Mouse (Mus musculus): ENCODE results near the gene Pcsk6. TPM values are rescaled to one million over a fixed set of nuclear protein-coding genes. Genes with fewer than 3 reads are reported as not detected.

The Pcsk6 gene
- polyA plus RNA-seq, 1 experiment = not detected

DNA sequence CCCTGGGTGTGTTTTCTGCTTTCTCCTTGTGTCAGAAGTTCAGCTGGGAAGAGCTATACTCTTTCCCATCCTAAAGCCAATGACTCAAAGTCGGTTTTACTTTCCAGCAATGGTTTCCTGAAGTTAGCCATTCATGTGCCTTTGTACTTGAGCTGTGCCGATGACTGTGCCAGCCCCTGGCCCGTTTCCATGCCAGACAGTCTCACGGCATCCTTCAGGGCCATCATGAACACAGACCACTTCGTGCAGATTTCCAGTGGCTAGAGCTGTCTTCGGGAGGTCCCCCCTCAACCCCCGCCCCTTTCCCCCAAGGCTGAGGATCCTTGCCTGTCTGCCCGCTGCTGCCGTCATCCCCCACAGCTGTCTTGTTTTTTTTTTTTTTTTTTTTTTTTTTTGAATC is 17.8 kb downstream of the Pcsk6 start:
- no peak overlapping the region for H3K27ac ChIP-seq (ENCODE audit: insufficient read depth, low read depth, low read length)
- H3K4me3 ChIP-seq (ENCODE audit: insufficient read depth, low read length) = no peak overlapping the region
- no peak for TF ChIP-seq CTCF (IDR thresholded peaks at IDR 0.05; ENCODE audit: low read depth, low read length)
- TF ChIP-seq POLR2A (IDR thresholded peaks at IDR 0.05; ENCODE audit: borderline replicate concordance, low read depth, low read length) = no peak
- peaks cover 2% of the 10 kb centered on the region; the same call in 1 of the 2 replicates for H3K4me1 ChIP-seq (ENCODE audit: control insufficient read depth, insufficient read depth, low read length)

GRCm38 (mm10) chr7:65880666-65881289 is 19.2 kb downstream of the Pcsk6 start:
- no peak overlapping the region for H3K27ac ChIP-seq (ENCODE audit: insufficient read depth, low read depth, low read length)
- no peak overlapping the region for H3K4me3 ChIP-seq (ENCODE audit: insufficient read depth, low read length)
- no peak for TF ChIP-seq CTCF (IDR thresholded peaks at IDR 0.05; ENCODE audit: low read depth, low read length)
- TF ChIP-seq POLR2A (IDR thresholded peaks at IDR 0.05; ENCODE audit: borderline replicate concordance, low read depth, low read length) = no peak
- peaks cover 2% of the 10 kb centered on the region; the same call in 1 of the 2 replicates for H3K4me1 ChIP-seq (ENCODE audit: control insufficient read depth, insufficient read depth, low read length)

DNA sequence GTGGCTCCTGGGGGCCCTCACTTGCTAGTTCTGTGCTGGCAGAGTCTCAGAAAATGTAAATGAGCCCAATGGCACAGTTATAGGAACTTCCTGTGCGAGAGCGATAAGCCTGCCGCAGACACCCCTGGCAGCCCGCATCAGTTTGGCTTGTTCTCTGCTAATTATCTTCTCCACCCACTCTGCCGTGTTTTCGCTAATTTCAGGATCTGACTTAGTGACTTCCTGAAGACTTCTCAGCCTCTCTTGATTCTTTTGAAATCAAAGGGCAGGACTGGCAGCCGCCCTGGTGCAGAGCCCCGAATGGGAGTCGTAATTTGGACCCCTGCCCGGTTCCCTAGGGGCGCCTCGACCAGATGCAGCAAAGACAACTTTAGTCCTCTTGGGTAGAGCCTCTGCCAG is 19.8 kb downstream of the Pcsk6 start:
- TF ChIP-seq POLR2A (IDR thresholded peaks at IDR 0.05; ENCODE audit: borderline replicate concordance, low read depth, low read length) = no peak
- TF ChIP-seq CTCF (IDR thresholded peaks at IDR 0.05; ENCODE audit: low read depth, low read length) = no peak
- H3K27ac ChIP-seq (ENCODE audit: insufficient read depth, low read depth, low read length) = no peak overlapping the region
- H3K4me1 ChIP-seq (ENCODE audit: control insufficient read depth, insufficient read depth, low read length) = peaks cover 2% of the 10 kb centered on the region; the same call in 1 of the 2 replicates
- H3K4me3 ChIP-seq (ENCODE audit: insufficient read depth, low read length) = no peak overlapping the region

DNA sequence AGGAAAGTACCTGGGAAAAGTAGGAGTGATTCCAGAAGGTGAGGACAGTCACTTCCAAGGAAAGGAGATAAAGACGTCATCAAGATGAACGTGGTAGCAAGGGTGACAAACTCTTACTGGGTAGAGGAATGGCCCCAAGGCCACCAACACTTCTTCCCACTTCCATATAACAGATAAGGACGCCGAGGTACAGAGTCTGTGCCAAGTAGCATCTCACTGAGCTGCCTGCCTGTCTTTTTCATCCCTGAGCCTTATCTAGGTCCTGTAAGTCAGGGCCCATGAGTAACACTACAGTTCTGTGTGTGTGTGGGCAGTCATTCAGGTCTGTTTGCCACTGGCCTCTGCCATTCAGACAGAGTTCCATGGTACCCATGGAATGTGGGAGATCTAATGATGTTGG is 23.4 kb downstream of the Pcsk6 start:
- Histone ChIP-seq H3K4me1 (ENCODE audit: control insufficient read depth, insufficient read depth, low read length) (no peaks in the 10 kb centered on the region), H3K27ac (ENCODE audit: insufficient read depth, low read depth, low read length) (no peak overlapping the region), H3K4me3 (ENCODE audit: insufficient read depth, low read length) (no peak overlapping the region)
- TF ChIP-seq POLR2A (IDR thresholded peaks at IDR 0.05; ENCODE audit: borderline replicate concordance, low read depth, low read length) = no peak
- no peak for TF ChIP-seq CTCF (IDR thresholded peaks at IDR 0.05; ENCODE audit: low read depth, low read length)

DNA sequence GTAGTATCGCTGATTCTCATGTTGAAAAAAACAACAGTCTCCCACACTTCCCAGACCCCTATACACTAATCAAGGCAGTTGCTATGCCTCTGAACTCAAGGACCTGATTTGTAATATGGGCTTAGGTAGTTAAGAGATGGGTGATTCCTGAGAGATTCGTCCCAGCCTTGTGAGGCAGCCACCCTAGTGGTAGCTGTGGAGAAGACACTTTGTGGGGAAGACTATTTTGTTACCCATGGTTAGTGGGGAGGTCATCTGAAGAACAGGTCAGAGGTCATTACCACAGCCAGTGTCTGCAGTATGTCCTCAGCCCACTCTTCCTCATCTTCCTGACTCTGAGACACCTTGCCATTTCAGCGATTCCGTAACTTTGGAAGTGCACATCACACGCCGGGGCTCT is 24.3 kb downstream of the Pcsk6 start:
- Histone ChIP-seq H3K4me1 (ENCODE audit: control insufficient read depth, insufficient read depth, low read length) (no peaks in the 10 kb centered on the region), H3K4me3 (ENCODE audit: insufficient read depth, low read length) (no peak overlapping the region), H3K27ac (ENCODE audit: insufficient read depth, low read depth, low read length) (no peak overlapping the region)
- no peak for TF ChIP-seq CTCF (IDR thresholded peaks at IDR 0.05; ENCODE audit: low read depth, low read length)
- no peak for TF ChIP-seq POLR2A (IDR thresholded peaks at IDR 0.05; ENCODE audit: borderline replicate concordance, low read depth, low read length)

GRCm38 (mm10) chr7:65891831-65892230 is 30.3 kb downstream of the Pcsk6 start:
- Histone ChIP-seq H3K4me3 (ENCODE audit: insufficient read depth, low read length) (no peak overlapping the region), H3K4me1 (ENCODE audit: control insufficient read depth, insufficient read depth, low read length) (no peaks in the 10 kb centered on the region), H3K27ac (ENCODE audit: insufficient read depth, low read depth, low read length) (no peak overlapping the region)
- no peak for TF ChIP-seq POLR2A (IDR thresholded peaks at IDR 0.05; ENCODE audit: borderline replicate concordance, low read depth, low read length)

DNA sequence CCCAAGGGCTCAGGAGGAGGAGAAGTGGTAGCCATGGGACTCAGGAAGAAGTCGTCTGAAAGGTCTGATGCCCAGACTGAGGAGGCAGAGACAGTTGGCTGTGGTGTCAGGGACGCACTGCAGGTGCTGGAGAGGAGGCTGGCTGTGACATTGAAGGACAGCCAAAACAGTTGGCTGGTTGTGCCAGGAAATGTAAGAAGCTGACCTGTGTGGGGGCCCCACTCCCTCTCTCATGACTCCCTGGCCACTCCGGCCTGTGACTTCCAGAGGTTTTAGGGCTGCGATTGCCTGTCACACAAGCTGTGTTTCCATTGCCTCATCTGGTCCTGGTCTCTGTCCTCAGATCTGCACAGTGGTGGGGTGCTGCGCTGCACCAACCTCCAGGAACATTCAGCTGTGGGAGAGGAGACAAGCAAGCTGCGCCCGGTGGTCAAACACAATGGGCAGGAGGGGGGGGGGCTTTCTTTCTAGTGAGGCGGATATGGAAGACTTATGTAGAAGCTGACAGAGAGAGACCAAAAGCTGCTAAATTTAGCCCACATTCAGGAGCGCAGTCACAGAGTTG is 30.8 kb downstream of the Pcsk6 start:
- no peaks in the 10 kb centered on the region for H3K4me1 ChIP-seq (ENCODE audit: control insufficient read depth, insufficient read depth, low read length)
- H3K27ac ChIP-seq (ENCODE audit: insufficient read depth, low read depth, low read length) = no peak overlapping the region
- H3K4me3 ChIP-seq (ENCODE audit: insufficient read depth, low read length) = no peak overlapping the region
- TF ChIP-seq POLR2A (IDR thresholded peaks at IDR 0.05; ENCODE audit: borderline replicate concordance, low read depth, low read length) = no peak
- TF ChIP-seq CTCF (IDR thresholded peaks at IDR 0.05; ENCODE audit: low read depth, low read length) = no peak

DNA sequence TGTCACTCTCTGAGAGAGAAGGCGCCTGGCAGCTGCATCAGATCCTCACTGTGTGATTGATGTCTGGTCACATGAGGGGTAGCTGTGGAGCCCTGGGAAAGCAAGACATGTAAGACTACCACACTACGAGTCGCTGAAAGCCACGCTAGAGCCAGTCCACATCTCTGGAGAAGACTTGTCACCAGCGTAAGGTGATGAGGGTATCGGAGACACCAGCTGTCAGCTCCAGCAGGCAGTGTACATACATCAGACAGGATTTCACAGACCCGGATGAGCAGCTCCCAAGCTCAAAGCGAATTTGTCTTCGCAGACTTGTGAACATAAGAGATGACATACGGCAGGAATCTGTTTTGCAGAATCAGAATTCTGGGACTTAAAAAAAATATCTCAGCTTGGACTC is 32.0 kb downstream of the Pcsk6 start:
- TF ChIP-seq CTCF (IDR thresholded peaks at IDR 0.05; ENCODE audit: low read depth, low read length) = no peak
- TF ChIP-seq POLR2A (IDR thresholded peaks at IDR 0.05; ENCODE audit: borderline replicate concordance, low read depth, low read length) = no peak
- H3K4me1 ChIP-seq (ENCODE audit: control insufficient read depth, insufficient read depth, low read length) = no peaks in the 10 kb centered on the region
- H3K27ac ChIP-seq (ENCODE audit: insufficient read depth, low read depth, low read length) = no peak overlapping the region
- H3K4me3 ChIP-seq (ENCODE audit: insufficient read depth, low read length) = no peak overlapping the region

- Histone ChIP-seq H3K4me3 (ENCODE audit: insufficient read depth, low read length) (no peak overlapping the region), H3K27ac (ENCODE audit: insufficient read depth, low read depth, low read length) (no peak overlapping the region), H3K4me1 (ENCODE audit: control insufficient read depth, insufficient read depth, low read length) (no peaks in the 10 kb centered on the region)
- TF ChIP-seq CTCF (IDR thresholded peaks at IDR 0.05; ENCODE audit: low read depth, low read length) = no peak
- no peak for TF ChIP-seq POLR2A (IDR thresholded peaks at IDR 0.05; ENCODE audit: borderline replicate concordance, low read depth, low read length)
Observed at GRCm38 (mm10) chr7:65895262-65895661, 33.7 kb downstream of the Pcsk6 start.

DNA sequence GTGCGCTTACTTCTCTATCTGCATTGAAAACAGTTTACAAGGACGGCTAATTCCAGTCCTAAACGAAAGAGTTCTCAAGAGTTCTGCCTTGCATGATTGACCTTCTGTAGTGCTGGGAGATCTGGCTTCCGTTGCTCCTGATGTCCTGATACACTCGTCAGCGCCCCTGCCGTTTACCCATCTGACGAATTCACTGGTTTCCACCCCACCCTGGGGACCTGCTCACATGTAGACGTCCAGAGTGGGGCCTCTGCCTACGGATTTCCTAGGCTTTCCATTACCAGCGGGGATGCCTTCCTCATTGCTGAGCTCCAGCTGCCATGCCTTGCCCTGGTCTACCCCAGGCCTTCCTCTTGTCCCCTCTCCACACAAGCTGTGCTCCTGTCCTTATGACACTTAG is 39.7 kb downstream of the Pcsk6 start:
- Histone ChIP-seq H3K4me3 (ENCODE audit: insufficient read depth, low read length) (no peak overlapping the region), H3K27ac (ENCODE audit: insufficient read depth, low read depth, low read length) (no peak overlapping the region), H3K4me1 (ENCODE audit: control insufficient read depth, insufficient read depth, low read length) (peaks cover 7% of the 10 kb centered on the region; the same call in 1 of the 2 replicates)
- no peak for TF ChIP-seq CTCF (IDR thresholded peaks at IDR 0.05; ENCODE audit: low read depth, low read length)

Data from bone marrow macrophage, adult 2 months (primary cell).